Mouse (Mus musculus) heart, adult 9 months (tissue): ENCODE data around the gene Fam122a.

ENCODE experiments used
- DNase-seq, 2 experiments: peaks; one replicate each; pipeline ENCODE4 v3.0.0; 2022; ENCODE audit warnings: low spot score in 2 of 2

The Fam122a gene

DNA sequence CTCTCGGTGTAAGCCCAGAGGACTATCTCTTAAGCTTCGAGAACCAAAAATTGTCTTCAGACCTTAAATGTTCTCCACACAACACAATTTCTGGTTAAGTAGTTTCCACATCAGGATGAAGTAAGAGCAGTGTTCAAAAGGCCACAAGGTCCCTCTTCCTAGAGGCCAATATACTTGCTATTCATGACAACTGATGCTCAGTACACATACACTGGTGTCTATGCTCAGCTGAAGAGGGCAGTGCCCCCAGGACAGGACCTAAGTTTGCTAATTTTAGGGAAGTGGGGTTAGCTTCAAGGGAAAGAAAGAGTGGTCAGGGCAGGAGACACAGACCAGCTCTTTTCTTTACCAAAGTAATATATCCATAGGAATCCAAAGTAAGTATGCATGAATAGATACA lies 45.8 kb downstream of the Fam122a start:
- DNase-seq: no peak

DNA sequence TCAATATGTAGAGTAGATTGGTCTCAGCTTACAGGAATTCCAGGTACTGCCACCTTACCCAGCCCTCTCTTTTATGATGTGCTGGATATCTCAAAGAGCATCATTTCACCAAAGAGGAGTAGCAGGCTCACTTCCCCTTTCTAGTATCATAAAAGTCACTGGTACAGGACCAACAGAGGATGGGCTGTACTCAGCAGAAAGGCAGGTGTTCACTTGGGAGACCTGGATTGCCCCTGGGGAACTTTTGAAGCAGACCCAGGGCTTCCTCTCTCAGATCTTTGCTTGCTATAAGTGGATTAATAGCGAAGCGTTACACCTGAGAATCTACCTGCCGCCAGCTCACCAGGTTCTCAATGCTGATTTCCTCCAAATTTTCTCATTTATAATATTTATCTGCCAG lies 49.1 kb downstream of the Fam122a start:
- no peak for DNase-seq

DNA sequence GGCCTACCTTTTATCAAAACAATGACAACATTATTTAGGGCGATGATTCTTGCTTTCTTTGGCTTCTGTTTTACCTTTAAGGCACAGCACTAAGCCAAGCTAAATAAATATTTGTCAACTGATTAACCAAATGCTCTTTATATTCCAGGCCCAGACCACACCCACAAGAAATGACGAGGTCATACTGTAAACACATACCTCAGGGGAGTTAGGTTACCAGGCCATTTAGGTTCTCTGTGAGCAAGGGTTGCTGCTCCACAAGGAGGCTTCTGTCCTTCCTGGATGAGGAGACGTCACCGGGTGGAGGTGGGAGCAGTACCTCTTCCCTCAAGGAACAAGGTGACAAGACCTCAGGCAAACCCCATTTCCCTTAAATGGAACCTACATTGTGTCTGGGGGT lies 49.9 kb downstream of the Fam122a start:
- no peak for DNase-seq

DNA sequence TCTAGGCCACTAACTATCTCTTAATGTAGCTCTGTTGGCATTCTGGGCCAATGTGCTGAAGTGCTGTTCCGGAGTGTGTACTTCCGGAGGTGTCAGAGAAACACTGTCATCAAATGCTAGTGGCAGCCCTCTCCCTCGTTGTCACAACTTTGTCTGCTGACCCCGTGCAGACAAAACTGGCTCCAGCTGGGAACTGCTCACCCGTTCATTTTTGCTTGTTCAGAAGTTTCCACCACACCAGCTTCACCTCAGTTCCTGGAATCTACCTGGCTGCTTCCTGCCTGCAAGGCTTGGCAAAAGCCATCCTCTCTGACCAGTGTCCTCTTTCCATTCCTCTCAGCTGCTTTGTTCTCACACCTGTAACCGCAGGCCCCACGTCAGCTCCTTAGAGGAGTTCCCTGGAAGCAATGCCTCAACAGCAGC lies 50.4 kb downstream of the Fam122a start:
- DNase-seq: peak; percentile 29 to 41
